Mouse (Mus musculus): Measurements from ENCODE around the gene Cldn6.

Gene Cldn6

DNA sequence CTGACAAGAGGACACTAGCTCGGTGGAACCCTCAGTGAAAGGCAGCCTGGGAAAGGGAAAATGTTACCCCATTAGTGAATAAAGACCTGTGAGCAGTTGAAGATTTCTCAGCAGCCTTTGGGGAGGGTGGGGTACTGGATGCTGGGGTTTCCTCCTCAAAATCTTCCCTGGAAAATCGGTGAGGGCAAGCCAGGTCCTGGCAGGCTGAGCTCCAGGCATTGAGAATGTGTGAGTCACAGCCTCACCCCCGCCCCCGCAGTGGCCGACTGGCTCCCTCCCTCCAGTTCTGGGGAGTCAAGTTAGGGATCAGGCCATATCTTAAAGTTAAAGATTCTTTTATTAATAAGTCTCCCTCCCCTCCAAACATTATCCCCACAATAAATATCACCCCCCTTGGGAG, 3.9 kb upstream of the Cldn6 start:
- no peak for DNase-seq (ENCODE audit: low spot score)

DNA sequence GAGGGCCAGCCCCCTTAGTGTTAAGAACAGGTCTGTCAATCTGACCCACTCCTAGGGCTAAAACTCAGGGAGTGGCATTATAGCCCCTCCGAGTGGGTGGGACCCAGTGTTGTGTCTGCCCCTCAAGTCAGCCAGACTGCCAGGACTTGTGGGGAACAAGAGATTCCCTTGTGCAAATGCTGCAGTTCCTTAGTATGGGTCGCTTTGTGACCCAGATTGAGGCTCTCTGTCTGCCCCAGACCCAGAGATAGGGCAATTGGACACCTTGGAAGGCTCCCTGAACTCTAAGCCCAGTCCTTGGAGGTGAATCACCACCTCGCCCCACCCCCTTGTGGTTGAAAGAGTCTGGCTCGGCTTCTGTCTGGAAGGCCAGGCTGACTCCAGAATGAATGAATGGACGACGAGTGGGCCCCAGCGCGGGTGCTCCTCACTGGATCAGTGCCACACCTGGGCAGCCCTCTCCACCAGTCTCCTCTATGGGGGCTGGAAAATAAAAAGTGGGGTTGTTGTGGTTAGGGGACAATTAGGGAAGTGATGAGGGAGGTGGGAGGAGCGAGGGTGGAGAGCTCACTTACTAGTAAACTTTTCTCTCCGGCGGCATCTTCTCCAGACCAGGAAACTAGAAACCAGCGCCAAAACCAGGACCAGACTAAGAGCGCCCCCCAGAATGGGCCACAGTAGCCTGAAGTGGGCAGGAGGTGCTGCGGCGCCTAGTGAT, 3.3 kb upstream of the Cldn6 start:
- DNase-seq (ENCODE audit: low spot score): peak; percentile 27

DNA sequence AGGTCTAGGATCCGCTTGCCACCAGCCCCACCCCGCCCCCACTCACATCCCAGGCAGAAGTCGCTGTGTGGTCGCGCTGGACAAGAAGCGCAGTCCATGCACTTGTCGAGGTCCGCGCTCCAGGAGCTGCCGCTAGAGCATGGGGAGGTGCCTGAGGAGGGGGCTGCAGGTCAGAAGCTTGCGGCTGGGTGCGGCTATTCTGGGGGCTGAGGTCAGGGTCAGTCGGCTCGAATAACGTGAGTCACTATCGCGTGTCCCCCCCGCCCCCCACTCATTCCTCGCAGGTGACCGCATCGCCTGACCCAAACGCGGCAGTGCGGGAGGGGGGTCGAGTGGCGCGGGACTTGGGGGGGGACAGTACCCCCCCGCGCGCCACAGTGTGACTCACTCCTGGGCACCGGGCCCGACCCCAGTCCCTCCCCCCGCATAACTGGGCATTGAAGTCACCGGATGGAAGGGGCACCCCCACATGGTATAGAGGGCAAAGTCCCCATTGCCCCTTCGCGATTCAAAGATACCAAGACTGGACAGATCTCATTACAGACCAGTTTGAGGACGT, 2.5 kb upstream of the Cldn6 start:
- DNase-seq (ENCODE audit: low spot score): no peak

DNA sequence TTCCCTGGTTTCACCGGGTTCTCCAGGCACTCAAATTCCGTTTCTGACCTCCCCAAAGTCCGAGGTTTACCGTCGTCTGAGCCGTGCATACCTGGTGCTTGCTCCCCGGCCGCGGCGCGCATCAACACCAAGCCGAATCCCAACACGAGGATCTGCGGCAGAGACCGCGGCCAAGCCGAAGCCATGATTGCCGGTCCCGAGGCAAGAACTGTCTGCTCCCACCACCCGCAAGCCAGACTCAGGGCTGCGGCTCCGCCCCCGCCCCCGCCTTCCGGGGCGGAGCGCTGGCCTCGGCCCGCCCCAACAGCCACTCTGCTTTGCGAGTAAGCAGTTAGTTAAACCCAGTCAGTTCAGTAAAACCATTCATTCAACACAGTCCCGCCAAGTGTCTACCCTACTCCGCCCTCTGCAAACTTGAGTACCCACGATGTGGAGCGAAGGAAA, 1.8 kb upstream of the Cldn6 start, which contains the start of gene Tnfrsf12a:
Tnfrsf12a (minus strand) TSS at position 233 of the 444 bp plus-strand sequence.
- DNase-seq (ENCODE audit: low spot score): peak; percentile 72

DNA sequence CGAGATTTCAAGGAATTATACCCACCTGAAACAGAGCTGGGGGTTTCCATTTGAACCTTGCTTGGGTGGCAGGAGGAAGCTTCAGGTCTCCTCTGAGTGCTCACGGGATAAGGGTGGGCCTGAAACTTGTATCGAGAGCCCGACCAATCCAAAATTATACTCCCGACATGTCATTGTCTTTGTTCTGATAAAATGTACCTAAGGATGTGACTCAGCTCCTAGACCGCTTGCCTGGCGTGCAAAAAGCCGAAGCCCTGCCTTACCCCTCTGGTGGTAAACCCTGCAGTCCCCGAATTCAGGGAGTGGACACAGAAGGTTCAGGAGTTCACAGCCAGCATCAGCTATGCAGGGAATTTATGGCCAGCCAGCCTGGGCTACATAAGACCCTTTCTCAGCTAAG, 1.3 kb downstream of the Cldn6 start:
- no peak for DNase-seq (ENCODE audit: low spot score)

DNA sequence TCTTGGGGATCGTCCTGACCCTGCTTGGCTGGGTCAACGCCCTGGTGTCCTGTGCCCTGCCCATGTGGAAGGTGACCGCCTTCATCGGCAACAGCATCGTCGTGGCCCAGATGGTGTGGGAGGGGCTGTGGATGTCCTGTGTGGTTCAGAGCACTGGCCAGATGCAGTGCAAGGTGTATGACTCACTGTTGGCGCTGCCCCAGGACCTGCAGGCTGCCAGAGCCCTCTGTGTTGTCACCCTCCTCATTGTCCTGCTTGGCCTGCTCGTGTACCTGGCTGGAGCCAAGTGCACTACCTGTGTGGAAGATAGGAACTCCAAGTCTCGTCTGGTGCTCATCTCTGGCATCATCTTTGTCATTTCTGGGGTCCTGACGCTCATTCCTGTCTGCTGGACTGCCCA, 2.0 kb downstream of the Cldn6 start:
- no peak for DNase-seq (ENCODE audit: low spot score)

DNA sequence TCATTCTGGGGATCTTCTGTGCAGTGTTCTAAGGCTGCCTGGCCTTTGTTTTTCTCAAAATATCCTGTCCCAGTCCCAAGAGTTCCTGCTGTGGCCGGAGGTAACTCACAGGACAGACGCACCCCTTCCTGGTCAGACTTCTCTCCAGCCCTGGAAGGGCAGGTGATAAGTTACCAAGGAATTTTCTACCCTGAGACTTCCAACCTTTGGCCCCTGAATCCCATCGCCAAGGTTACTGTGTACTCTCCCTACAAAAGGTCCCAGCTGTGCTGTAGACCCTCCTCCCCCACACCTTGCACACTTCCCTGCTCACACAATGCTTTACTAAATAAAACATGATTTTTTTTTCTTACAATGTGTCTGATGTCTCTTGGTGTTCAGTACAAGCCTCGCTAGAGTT, 3.0 kb downstream of the Cldn6 start:
- DNase-seq (ENCODE audit: low spot score): no peak

DNA sequence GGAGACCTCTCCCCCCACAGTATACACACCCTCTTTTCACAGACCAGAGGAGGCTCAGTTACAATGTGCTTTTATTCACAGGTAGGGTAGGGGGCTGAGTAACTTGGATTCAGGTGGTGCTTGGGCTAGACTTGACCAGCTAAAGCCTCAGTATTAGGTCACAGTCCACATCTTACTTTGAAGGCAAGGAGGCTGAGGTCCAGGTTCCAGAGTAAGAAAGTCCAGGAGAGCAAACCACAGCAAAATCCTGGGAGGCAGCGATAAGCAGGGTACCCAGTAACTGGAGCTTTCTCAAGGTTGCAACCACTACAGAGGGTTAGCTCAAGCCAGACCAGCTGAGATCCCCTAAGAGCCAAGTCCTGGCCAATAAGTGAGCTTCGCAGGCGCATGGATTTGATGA, 3.5 kb downstream of the Cldn6 start:
- DNase-seq (ENCODE audit: low spot score): no peak

DNA sequence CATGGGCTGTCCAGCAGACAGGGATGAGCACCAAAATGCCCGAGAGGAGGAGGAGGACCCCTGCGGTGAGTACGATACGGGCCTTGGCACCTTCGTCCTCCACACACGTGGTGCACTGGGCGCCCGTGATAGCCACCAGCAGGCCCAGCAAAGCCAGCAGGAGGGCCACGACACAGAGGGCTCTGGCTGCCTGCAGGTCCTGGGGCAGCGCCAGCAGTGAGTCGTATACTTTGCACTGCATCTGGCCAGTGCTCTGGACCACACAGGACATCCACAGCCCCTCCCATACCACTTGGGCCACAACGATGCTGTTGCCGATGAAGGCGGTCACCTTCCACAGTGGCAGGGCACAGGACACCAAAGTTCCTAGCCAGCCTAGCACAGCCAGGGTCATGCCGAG, 4.2 kb downstream of the Cldn6 start:
- no peak for DNase-seq (ENCODE audit: low spot score)

DNA sequence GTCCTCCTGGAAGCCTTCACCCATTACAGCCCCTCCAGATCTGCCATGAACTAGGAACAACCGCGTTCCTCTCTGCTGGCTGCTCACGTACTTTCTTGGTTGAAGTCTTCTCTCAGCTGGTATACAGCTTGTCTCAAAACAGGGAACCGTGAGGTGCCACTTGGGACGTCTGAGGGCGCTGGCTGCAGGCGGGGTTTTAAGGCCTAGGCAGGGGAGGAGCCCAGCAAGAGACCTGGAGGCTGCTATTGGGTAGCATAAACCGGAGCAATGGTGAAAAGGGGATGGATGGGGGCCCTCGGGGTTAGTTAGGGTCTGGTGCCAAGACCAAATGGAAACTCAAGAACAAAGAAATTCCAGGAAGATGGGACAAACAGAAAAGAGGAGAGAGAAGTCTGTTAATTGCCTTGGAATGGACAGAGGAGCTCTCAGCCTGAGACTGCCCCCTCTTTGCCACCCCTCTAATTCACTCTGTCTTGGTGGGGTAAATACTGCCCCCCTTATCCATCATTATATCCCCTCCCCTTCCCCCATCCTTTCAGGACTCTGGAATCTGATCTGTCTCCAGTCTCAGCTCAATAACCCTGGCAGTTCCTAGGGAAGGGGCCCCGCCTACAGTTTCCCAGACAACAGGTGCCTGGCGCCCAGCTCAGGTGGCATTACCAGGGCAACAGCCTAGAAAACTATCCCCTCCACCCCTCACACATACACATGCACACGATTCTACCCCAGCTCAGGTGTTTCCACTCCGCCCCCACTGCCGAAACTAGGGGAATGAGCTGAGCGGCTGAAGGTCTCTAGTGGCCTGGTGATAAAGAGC, 5.0 kb downstream of the Cldn6 start, which contains the start of gene Cldn9:
Cldn9 (minus strand) TSS at position 171 of the 817 bp plus-strand sequence.
- no peak for DNase-seq (ENCODE audit: low spot score)

DNA sequence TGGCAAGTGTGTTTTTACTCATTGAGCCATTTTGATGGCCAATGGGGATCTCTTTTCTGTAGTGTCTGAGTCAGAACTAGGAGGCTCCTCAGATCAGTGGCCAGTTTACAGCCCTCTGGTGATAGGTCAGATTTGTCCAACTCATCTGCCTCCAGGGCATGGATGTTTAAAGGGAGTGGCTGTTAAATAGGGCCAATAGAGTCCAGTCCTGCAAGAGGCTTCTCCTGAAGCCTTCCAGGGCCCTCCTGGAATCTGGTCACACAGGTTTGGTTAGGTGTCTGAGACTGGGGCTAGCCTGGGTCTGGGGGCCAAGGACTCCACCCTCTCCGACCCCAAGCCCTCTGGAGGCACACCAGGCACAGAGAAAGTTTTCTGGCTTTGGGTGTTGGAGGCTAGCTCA, 15.4 kb downstream of the Cldn6 start:
- no peak for DNase-seq (ENCODE audit: low spot score)

DNA sequence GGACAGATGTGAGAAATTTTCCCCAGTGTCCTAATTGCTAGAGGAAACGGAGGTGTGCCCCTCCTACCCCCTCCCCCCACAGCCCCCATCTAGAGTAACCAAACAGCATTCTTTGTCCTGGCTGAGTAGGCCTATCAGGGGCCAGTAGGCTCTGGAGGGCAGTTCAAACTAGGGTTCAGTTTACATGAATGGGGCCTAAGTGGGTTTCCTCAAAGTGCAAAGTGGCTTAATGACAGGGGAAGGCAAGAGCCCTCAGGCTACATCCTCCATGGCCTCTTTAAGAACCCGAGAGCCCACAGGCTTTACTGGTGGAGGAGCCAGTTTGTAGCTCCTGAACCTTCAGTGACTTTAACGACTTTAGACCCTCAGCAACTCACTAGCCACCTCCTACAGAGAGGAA, 16.8 kb downstream of the Cldn6 start:
- DNase-seq (ENCODE audit: low spot score): no peak

DNA sequence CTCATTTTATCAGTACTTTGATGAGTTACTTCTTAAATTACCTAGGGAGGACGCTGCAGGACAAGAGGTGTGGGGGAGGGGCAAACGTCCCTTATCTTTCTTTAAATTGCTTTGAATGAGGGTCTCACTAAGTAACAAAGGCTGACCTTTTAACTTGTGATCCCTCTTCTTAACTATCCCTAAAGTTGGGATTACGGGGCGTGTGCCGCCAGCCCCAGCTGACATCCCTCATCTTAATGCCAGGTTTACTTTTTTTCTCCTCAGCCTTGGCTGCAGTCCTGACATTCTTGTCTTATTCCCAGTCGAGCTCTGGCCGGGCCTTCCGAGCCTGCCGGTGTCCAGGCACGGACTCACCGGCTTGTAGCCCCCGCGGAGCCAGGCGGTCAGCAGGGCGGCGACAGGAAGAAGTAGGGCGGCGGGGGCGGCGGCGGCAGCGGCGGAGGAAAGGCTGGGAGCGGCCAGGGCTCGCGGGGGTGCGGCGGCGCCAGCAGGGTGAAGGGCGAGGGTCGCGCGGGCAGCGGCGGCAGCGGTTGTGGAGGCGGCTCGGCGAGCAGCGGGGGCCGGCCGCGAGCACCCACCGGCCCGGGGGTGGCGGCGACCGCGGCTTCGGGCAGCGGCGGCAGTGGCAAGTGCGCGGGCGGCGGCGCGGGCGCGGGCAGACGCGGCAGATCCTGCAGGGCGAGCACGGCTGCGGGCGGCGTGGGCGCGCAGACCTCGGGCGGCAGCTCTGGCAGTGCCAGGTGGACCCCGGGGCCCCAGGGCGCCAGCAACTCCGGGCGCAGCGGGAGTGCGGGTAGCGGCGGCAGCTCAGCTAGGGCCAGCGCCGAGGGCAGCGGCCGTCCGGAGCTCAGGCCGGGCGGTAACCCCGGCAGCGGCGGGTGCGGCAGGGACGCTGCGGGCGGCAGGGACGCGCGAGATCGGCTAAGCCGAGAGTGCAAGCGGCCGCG, 20.4 kb downstream of the Cldn6 start:
- no peak for DNase-seq (ENCODE audit: low spot score)

DNA sequence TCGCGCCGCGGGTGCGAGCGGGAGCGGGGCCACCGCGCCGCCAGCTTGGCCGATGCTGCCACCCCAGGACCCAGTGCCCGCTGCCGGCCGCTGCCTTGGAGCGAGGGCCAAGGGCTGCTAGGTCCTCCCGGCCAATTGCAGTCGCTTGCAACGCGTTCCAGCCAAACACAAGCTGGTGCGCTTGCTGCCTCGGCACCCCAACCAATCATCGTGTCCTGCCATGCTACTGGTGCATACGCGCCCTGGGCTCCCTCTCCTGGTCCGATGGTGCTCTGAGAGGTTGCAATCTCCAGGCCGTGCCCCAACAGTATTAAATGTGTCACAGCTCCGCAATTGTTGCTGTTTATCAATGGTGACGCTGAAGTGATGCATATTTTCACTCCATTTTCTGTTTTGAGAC, 21.0 kb downstream of the Cldn6 start:
- DNase-seq (ENCODE audit: low spot score): peak; percentile 93

DNA sequence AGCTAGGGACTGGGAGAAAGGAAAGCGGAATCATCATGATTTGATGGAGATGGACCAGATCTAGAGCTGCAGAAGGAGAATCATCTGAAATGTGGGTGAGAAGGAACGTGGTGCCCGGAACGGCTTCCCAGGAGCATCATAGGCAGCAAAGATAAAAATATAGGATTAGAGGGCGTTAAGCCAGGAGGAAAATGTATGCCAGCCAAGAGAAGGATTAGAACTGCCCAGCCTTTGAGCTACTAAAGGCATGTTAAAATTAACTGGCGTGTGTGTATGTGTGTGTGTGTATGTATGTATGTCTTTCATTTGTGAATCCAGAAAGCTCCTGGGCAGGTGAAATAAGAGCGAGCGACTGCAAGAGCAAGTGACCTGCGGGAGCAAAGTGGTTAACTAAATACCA, 24.3 kb downstream of the Cldn6 start:
- no peak for DNase-seq (ENCODE audit: low spot score)

DNA sequence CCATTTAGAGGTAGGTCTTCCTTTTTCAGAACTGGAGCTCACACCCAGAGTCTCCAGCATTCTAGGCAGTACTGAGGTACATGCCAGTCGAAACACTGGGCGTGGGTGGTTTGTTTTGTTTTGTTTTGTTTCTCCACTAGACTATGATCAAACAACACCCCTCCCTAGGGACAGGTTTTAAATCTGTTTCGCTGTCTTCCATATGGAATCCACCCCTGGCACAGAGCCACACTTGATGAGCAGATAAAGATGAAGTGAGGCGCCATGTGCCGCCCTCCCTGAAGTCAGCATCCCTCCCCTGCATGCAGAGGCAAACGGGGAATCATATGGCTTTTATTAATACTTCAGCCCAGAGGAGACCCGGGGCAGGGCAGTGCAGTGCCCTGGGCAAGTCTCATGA, 25.7 kb downstream of the Cldn6 start:
- peak; percentile 28 for DNase-seq (ENCODE audit: low spot score)

DNA sequence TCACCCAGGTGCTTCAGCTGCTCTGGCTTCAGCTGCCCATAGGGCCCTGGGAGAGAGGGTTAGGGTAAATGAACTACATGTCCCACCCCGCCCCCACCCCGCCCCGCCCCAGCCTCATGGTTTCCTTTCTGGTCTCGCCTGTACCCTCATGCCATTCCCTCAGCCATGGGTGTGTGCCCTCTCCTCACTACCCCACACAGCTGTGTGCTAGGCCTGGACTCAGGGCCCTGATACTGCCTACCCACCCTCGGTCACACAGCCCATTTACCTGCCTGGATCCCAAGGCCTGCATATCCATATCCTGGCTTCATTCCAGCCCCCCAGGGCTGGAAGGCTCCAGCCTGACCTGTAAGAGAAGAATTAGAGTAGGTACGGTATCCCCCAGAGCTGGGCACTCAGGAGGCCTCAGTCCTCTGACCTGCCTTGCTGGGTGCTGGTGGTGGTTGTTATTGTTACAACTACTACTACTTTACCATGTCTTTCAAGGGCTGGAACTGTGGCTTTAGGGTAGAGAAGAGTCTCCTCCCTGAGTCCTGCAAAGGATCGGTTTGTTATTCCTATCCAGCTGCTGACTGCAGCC, 26.6 kb downstream of the Cldn6 start:
- no peak for DNase-seq (ENCODE audit: low spot score)

DNA sequence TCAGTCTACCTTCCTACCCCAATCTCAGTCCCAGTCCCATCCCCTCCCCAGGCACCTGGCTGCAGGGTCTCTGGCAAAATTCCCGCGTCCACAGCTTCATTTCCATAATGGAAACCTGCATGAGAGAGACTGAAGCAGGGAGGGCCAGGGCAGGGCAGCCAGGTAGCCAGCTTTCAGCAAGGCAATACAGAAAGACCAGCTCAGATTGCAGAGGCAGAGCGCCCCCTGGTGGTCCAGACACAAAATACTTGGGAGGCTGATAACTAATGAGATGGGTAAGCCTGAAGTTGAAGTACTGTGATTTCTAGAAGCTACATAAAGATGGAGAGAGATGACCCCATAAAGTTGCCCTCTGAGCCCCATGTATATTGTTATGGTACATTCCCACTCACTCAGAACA, 27.2 kb downstream of the Cldn6 start:
- DNase-seq (ENCODE audit: low spot score): peak; percentile 63

DNA sequence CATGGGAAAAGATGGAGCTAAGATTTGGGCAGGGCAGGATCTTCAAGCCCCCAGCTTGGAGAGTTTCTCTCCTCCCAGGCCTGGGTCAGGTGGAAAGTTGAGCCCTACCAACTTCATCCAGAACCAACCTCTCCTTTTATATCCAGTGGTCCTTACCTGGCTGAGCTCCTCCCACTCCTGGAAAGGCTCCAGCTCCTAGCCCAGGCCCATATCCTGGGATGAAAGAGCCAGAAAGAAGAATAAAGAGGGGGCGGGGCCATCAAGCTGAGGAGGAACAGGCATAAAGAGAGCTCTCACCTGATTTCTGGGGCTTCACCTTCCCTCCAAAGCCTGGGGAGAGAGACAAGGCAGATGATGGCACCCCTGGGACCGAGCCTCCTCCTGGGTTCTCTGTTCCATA, 38.0 kb downstream of the Cldn6 start:
- DNase-seq (ENCODE audit: low spot score): no peak

DNA sequence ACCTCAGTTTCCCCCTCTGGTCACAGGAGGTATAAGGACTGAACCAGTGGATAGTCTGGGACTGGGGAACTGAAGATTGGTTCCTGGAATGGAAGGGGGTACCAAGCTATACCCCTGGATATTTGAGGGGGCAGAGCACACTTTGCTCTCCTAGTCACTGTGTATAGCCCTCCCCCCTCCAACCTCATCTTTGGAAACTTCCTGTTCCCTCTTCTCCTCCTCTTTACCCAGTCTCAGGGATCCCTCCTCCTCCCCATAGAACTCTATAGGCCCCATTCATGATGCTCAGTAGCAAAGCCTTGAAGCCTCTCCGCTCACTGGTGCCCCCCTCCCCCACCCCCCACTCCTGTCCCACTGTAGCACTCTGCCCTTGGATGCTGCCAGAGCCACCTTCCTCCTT, 40.4 kb downstream of the Cldn6 start:
- DNase-seq (ENCODE audit: low spot score): no peak

DNA sequence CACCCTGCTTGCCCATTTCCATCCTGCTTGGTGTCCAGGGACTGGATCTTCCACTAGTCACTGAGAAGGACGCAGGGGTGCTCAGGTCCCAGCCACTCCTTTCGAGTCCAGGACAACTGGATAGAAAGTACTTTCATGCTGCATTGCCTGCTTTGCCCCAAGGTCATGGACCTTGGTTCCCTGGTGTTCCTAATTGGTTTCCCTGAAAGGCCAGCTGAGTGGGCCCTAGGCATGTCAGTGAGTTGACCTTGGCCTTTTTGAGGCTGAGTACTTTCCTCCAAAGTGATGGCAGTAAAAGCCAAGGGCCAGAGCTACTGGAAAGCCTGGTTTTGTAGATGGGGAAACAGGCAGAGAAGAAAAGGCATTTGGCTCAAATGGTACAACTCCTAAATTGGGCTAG, 42.8 kb downstream of the Cldn6 start:
- no peak for DNase-seq (ENCODE audit: low spot score)
